Mouse (Mus musculus): Measurements from ENCODE around the gene Tmem88.

Tmem88 gene

DNA sequence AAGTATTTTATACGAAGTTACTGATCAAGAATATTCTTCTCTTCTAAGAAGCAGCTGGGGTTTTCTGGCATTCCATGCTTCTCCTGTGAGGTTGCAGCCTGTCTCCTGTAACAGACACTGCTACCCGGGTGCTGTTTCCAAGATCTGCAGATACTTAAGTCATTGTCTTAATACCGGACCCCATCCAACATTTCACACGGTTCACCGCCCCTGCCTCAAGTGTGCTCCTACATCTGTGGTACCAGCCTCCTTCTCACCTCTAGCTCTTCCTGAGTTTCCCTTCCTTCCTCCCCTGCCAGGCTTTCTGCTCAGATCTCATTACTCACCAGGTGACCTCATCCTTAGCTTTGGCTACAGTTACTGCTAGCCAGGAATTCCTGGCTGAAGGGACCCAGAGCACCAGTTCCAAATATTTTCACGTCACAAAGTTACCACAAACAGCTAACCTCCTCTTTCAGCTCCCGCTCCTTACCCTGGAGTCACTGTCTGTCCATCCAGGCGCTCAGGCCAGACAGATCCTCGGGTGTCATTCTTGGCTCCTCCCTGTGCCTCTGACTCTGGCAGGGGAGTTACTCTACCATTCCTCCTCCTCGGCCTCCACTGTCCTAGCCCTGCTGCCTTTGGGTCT lies 15.4 kb downstream of the Tmem88 start:
- no peak for DNase-seq (ENCODE audit: extremely low spot score, low spot score)

DNA sequence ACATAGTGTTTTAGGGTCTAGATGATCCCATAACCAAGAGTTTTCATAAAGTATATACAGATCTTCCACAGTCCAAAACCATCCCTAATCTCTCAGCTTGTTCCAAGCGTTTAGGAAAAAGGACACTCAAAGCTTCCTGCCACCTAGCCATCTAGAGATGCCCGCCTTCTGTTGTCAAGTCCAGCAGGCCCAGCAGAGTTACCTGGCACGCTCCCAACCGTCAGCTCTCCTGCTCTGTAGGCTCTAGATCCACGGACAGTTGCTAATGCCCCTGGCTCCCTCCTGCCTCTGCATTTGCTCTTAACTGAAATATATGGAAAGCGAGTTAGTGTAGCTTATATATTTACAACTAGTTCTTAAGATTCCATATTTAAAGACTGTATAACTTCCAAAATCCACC lies 16.7 kb downstream of the Tmem88 start:
- no peak for DNase-seq (ENCODE audit: extremely low spot score, low spot score)

DNA sequence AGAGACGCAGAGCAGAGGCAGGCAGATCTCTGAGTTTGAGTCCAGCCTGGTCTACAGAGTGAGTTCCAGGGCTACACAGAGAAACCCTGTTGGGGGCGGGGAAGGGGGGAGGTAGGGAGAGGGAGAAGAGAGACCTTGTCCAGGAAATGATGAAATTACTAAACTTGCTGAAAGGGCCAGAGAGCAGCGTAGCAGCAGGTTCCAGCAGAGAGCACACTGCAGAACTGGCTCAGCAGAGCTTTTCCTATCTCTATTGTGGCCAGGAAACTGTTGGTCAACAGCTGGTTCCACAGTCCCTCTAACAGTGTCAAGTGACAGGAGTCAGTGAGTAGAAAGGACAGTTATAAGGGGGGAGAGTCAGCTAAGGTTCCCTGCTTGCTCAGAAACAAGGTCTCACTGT lies 18.4 kb downstream of the Tmem88 start:
- DNase-seq (ENCODE audit: extremely low spot score, low spot score): no peak

DNA sequence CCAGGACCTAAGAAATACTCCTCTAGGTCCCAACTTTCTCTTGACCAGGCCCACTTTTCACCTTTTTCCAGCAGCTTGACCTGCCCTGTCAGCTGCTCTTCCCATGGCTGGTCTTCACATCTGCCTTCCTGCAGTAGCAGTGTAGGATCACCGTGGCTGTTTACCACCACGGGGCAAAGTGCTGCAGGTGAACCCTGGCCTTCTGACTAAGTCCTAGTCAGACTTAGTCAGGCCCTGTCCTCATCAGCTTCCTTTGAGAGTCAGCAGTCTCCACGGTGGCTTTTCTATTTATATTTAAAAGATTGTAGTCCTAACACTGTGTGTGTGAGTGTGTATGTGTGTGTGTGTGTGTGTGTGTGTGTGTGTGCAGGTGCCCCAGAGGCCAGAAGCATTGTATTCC lies 20.3 kb downstream of the Tmem88 start:
- no peak for DNase-seq (ENCODE audit: extremely low spot score, low spot score)

DNA sequence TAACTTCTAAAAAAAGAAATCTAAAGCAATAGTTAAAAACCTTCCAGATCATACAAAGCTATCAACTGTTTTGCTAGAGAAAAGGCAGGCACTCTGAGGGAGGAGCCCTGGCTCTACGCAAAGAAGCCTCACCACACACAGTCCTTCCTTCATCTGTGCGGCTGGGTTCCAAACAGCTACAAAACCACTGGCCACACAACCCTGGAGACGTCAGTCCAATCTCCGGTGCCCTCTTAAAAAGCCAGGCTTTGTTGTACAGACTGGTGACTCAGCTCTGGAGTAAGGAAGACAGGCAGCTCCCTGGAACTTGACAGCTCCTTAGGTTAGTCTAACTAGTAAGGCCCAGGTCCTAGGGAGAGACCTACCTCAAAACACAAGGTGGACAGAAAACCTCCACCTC lies 22.4 kb downstream of the Tmem88 start:
- DNase-seq (ENCODE audit: extremely low spot score, low spot score): no peak

DNA sequence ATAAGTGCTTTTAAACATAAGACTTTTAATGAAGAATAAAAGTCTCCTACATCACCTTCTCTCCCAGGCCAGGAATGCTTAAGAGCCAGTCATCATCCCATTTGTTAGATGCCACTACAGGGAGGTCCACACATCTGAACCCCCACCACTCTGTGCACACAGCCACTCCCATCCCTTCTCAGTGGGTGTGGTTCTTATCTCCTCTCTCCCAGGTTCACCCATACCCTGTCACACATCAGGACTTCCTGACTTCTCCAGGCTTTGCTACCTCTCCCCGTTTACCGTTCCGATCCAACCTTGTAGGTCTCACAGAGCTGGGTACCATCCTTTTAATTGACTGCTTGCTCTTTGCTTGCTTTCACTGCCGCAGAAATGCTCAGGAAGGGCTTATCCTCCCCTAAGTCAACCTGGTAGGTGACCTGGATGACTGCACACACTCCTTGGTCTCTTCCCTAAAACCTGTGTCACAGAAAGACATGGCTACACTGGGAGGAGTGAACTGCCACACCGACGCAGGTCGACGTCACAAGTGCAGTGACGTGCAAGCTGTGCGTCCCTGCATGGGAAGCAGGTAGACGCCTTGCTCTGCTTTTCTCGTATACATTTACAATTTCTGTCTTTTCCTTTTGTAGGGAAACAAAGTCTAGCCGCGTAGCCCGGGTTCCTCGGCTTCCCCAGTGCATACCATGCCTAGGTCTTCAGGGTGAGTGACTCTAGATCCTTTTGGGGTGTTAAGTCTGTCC lies 24.6 kb downstream of the Tmem88 start:
- no peak for DNase-seq (ENCODE audit: extremely low spot score, low spot score)

DNA sequence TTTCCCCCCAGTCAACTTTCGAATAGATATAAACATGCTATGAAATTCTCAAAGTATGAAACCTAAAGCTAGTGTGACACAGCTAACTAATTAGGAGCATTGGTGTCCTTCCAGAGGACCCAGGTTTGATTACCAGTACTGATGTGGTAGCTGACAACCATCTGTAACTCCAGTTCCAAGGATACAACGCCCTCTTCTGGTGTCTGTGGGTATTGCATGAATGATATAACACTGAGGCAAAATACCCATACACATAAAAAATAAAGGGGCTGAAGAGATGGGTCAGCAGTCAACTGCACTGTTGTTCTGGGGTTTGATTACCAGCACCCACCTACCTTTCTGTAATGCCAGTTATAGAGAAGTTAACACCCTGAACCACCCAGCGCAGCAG lies 25.3 kb downstream of the Tmem88 start:
- DNase-seq (ENCODE audit: extremely low spot score, low spot score): no peak

DNA sequence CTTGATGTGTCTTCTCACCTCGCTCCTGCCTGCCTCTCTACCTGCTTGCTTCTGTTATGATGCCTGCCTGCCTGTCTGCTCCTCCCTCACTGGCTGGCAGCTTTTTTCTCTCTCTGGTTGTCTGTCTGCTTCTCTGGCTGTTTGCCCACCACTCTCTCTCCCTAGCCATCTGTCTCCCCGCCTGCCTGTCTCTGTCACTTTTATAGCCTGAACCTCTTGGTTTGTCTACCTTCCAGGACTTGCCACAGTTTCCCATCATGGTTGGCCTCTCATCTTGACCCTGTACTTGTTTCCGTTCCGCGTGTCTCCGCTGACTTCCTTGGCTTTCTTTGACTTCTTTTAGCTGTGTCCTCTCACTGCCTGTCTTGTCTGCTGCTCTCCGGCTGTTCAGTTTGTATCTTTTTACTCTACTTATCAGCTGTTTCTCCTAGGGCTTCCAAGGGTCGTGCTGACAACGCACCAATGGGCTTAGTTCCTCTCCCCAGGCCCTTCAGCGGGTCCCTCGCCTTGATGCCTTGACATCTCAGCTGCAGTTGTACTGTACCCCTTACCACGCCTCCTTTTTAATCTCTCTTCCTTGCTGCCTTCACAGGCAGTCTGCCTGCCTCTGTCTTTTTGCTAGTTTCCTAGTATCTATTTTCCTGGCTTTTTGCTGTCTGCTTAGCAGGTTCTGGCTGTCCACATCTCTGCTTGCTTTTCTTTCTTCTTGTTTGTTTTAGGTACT lies 25.8 kb downstream of the Tmem88 start:
- no peak for DNase-seq (ENCODE audit: extremely low spot score, low spot score)

DNA sequence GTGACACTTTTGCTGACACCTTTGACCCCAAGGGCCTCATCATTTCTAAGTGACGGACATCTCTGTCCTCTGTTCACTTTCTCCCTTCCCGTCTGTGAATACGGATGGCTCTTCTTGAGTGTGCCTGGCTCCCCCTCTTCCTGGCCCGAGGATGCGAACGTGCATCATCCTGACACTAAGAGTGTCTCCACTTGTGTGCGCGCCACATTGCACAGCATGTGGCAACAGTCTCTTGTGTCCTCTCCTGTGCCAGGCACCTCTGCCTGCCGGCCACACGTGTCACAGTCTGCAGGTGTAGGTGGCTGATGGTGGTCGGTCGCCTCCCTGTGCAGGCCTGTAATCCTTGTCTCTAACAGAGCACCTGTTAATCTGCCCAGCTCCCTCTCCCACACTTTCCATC lies 26.4 kb downstream of the Tmem88 start:
- DNase-seq (ENCODE audit: extremely low spot score, low spot score): peak; percentile 31

DNA sequence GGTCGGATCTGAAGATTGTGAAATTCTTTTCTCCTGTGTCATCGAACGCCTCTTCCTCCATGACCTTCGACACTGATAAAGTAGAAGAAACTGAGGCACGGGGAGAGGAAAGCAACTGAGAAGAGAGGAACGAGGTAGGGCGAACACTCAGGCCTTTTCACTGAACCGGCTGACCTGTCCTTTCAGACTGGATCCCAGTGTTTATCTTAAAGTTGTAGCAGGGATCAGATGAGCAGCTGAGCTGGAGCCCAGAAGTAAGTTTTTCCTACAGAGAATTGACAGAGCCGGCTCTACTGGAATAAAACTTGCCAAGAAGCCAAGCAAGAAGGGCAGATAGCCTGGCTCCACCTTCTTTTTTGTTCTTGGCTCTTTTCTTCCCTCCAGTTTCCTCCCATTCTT lies 27.2 kb downstream of the Tmem88 start:
- DNase-seq (ENCODE audit: extremely low spot score, low spot score): no peak

DNA sequence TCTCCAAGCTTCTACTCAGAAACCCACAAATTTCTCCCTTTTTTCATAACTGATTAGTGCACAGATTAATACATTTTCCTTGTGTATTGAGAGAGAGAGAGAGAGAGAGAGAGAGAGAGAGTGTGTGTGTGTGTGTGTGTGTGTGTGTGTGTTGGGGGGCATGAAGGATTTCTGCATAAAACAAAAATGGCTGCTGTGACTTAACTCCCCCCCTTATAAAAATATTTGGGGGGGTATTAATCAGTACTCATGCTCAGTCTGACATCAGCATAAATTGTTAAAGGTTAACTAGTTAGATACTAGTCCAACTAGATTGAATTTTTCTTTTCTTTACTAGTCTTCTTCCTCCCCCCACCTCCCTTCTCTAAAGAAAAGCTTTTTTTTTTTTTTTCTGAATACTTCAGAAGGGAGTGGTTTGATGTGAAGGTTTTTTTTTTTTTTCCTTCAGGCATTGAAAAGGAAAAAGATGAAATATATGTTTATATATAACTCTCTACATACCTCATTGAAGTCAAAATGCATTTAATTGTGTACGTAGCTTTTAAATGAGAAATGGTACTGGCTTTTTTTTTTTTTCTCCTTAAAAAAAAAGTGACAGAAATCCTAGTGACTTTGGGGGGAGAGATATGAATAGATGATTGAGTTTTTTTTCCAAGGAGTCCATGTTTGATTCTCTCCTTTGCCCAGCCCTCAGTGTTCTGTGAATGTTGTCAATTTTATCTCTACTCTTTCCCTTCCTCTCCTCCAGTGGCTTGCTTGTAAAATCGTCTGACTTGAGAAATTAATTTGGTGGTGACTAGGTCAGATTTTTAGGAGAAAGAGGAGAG lies 27.8 kb downstream of the Tmem88 start:
- DNase-seq (ENCODE audit: extremely low spot score, low spot score): no peak

DNA sequence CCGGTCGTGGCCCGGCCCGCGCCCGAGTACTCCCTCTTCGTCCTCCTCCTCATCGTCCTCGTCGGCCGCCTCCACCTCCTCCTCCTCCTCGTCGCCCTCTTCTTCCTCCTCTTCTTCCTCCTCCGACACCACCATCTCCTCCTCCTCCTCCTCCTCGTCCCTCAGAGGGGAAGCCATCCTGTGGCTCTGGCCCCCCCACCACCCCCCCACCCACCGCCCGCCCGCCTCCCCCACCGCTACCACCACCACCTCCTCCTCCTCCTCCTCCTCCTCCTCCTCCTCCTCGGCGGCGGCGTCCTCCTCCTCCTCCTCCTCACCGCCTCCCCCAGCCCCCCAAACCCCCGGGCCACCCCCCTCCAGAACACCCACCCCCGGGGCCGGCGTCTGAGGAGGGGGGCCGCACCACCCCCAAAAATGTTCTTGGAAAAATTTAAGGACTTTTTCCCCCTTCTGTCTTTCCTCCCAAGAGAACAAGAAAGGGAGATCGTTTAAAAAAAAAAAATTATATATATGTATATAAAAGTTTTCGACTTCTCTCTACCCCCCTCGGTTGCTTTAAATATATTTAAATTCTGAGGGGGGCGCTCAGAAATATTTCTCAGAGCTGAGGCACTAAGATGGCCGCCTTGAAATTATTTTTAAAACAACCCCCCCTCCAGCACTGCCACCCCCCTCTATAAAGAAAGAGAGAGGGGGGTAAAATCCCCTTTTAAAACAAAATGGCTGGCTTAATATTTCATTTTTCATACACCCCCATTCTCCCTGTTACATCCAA lies 28.6 kb downstream of the Tmem88 start, which contains the start of gene Chd3:
Gene Chd3 (minus strand): TSS at position 192 of the 775 bp plus-strand sequence.
- DNase-seq (ENCODE audit: extremely low spot score, low spot score): peak; percentile 58

DNA sequence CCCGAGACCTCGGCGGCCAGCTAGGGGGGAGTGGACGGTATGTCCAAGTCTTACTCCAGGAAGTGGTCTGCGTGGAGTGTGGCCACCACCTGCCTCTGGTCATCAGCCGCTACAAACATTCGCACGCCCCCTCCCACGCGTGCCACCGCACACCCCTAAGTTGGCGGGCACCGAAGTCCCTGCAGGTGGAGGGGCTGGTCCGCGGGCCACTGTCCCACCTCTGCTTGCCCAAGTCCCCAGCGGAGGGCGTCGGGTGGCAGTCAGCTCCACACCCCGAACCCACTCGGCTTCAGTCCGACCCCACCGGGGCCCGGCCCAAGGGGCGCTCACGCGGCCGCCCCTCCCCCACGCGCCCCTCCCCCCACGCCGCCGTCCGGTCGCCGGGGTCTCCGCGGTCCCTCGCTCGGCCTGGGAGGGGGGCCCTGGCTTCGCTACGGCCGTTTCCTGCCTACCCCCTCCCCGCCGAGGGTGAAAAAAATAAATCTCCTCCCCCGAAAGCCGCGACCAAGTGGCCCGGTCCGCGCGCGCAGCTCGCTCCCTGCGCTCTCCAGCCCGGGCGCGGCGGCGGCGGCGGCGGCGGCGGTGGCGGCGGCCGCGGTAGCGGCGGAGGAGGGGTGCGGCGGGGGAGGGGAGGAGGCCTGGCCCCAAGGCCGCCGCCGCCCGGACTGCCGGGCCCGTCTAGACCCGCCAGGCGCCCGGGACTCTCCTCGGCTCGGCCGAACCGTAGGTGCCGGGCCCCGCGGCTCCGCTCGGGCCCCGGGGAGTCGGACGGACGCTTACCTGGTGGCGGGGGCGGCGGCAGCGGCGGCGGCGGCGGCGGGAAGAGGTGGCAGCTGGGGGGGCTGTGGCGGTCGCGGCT lies 29.4 kb downstream of the Tmem88 start:
- peak; percentile 78 for DNase-seq (ENCODE audit: extremely low spot score, low spot score)

DNA sequence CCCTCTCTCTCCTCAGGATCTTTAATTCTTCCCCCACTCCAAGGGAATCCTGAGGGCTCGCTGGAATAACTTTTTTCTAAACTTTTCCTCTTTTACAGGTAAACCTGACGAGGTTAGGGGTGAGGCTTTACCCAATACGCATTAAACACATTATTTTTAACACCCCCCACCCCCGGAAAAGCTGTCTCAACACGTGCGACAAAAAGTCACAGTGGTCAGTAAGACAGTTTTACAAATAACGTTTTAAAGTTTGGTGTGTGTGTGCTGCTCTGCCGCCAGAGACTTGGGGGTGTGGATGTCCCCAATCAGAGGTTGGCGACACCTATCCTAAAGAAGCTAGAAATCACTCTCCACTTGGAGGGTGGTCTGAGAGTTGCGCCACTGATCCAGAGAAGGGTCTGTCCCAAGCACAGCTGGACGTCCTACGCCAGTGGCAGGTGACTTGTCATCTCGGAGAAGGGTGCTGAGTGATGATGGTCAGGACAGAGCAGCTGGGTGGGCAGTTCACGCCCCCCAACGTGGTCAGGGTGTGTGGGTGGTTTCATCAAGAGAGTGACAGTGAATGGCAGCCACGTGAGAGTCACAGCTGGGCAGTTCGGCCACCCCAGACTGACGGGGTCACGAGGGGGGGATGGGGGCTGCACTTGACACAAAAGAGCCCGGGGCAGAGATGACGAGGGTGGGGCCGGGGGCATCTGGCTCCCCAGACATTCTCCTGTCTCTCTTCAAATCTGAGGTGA lies 30.2 kb downstream of the Tmem88 start:
- no peak for DNase-seq (ENCODE audit: extremely low spot score, low spot score)

DNA sequence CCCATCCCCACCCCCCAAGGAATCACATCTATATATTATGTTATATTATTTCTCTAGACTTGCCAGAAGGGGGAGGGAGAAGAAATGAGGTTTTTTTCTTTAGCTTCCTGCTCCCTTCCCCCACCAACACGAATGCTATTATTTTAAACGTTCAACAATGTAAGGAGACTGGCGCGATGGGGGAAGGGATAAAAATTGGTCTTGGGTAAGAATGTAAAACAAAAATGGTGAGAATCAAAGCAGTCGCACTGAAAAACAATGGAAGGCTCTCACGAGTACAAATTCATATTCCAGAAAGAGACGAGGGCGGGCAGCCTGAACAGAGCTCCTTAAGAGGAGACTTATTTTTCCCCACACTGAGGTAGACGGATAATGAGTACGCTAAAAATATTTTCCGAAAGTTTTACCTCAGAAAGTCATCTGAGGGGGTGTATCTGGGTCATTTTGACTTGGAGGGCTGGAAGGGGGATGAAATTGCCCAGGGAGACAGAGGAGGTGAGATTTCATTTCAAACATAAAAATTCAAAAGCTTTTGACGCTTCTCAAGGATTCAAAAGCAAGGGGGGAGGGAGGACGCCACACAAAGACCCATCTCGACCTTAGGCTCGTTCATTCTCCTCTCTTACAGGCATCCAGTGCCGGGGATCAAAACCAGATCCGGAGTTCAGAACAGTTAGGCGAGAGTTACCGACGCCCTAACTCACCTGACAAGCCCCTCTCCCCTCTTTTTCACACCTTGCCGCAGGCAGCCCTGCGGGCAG lies 31.0 kb downstream of the Tmem88 start:
- peak; percentile 51 for DNase-seq (ENCODE audit: extremely low spot score, low spot score)

DNA sequence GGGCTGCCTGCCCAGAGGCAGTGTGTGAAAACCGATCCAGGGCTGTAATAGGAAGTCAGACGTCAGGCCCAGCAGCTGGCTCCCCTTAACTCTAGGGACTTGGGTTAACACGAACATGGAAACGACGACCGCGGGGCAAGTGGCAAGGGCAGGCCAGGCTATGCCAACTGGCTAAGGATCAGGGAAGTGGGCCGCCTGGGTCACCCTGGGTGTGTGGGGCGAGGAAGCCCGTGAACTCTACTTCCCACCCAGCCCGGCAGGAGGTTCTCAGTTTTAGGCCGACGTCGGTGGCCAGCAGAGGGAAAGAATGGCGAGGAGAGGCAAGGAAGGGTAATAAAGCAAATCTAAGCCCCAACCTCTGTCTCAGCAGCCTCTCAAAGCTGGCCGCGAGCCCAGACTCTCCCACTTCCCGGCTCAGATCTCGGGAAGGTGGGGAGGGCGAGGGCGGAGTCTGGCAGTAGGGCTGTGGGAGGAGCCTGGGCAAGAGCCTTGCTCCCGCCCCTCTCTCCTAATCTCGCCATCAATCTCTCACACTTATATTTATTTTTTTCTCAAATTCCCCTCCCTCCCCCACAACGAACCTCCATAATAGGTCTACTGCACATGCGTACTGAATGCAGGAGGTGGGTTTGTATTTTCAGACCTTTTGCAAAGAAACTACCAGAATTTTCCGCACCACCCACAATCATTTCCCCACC lies 31.7 kb downstream of the Tmem88 start:
- DNase-seq (ENCODE audit: extremely low spot score, low spot score): peak; percentile 82

DNA sequence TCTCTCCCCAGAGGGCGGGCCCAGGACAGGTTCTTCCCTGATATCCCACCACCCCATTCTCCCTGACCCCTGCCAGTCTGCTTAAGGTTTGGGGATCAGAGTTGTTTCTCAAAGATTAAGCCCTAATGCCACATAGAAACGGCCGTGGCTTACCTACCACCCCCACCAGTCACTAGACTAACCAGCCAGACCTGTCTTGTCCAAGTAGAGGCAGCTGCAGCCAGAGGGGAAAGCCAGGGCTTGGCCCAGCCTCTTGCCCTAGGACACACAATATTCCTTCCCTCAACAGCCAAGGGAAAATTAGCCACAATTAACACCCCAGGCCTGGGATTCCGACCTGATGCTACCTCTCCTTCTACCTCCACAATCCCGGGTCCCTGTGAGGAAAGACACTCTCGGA lies 32.3 kb downstream of the Tmem88 start:
- peak; percentile 28 for DNase-seq (ENCODE audit: extremely low spot score, low spot score)

DNA sequence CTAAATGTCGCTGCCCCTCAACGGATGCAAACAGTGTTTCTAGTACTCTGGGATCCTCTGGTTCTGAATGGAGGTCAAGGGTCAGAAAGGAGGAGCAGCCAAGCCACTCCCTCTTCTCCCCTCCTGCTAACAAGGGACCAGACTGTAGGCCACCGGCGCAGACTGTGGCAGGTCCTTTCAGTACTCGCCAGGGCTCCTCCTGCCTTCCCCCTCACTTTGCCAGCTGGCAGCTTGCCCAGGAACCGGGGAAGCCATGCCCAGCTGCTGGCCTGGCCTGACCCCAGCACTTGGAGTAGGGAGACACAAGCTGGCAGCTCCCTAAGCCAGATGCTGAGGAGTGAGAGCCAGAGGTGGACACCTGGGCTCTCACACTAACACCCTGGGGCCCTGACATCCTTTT lies 33.1 kb downstream of the Tmem88 start:
- DNase-seq (ENCODE audit: extremely low spot score, low spot score): peak; percentile 55
